Mouse (Mus musculus): ENCODE data around the gene 4921524J17Rik.

4921524J17Rik gene

GRCm38 (mm10) chr8:85441564-85441963 lies 8.9 kb upstream of the 4921524J17Rik start:
- no peak for DNase-seq (ENCODE audit: low spot score in 2 of 2)

GRCm38 (mm10) chr8:85435736-85436135 lies 3.1 kb upstream of the 4921524J17Rik start:
- no peak for DNase-seq (ENCODE audit: low spot score in 2 of 2)

GRCm38 (mm10) chr8:85434817-85435216 lies 2.2 kb upstream of the 4921524J17Rik start:
- DNase-seq (ENCODE audit: low spot score in 2 of 2) = no peak

- no peak for DNase-seq (ENCODE audit: low spot score in 2 of 2)
These were observed 372 bp upstream of the 4921524J17Rik start for GRCm38 (mm10) chr8:85433017-85433393.

- DNase-seq (ENCODE audit: low spot score in 2 of 2) = no peak
These were observed 1.1 kb downstream of the 4921524J17Rik start for GRCm38 (mm10) chr8:85431281-85432167.

- no peak for DNase-seq (ENCODE audit: low spot score in 2 of 2)
These were observed 1.8 kb downstream of the 4921524J17Rik start for GRCm38 (mm10) chr8:85430801-85431200.

- DNase-seq (ENCODE audit: low spot score in 2 of 2) = no peak
These were observed 3.4 kb downstream of the 4921524J17Rik start for GRCm38 (mm10) chr8:85429219-85429618.

GRCm38 (mm10) chr8:85427026-85427425 lies 5.6 kb downstream of the 4921524J17Rik start:
- no peak for DNase-seq (ENCODE audit: low spot score in 2 of 2)

- DNase-seq (ENCODE audit: low spot score in 2 of 2) = no peak
These were observed 11.3 kb downstream of the 4921524J17Rik start for GRCm38 (mm10) chr8:85421329-85421728.

GRCm38 (mm10) chr8:85408526-85408925 lies 24.1 kb downstream of the 4921524J17Rik start:
- DNase-seq (ENCODE audit: low spot score in 2 of 2) = no peak

GRCm38 (mm10) chr8:85408053-85408505 lies 24.6 kb downstream of the 4921524J17Rik start:
- DNase-seq (ENCODE audit: low spot score in 2 of 2) = peak in 1 of 2 experiments; percentile 46

GRCm38 (mm10) chr8:85405961-85406360 lies 26.7 kb downstream of the 4921524J17Rik start:
- no peak for DNase-seq (ENCODE audit: low spot score in 2 of 2)

- DNase-seq (ENCODE audit: low spot score in 2 of 2) = no peak
These were observed 27.2 kb downstream of the 4921524J17Rik start for GRCm38 (mm10) chr8:85405418-85405817.

GRCm38 (mm10) chr8:85398548-85398947 lies 34.1 kb downstream of the 4921524J17Rik start:
- DNase-seq (ENCODE audit: low spot score in 2 of 2) = no peak

- DNase-seq (ENCODE audit: low spot score in 2 of 2) = peak; percentile 59 to 78
These were observed 35.1 kb downstream of the 4921524J17Rik start for GRCm38 (mm10) chr8:85397508-85397907.

GRCm38 (mm10) chr8:85396432-85397079 lies 36.1 kb downstream of the 4921524J17Rik start:
- no peak for DNase-seq (ENCODE audit: low spot score in 2 of 2)

GRCm38 (mm10) chr8:85395681-85396431 lies 36.8 kb downstream of the 4921524J17Rik start:
- no peak for DNase-seq (ENCODE audit: low spot score in 2 of 2)

GRCm38 (mm10) chr8:85395017-85395416 lies 37.6 kb downstream of the 4921524J17Rik start:
- DNase-seq (ENCODE audit: low spot score in 2 of 2) = no peak

- no peak for DNase-seq (ENCODE audit: low spot score in 2 of 2)
These were observed 39.4 kb downstream of the 4921524J17Rik start for GRCm38 (mm10) chr8:85393199-85393598.

GRCm38 (mm10) chr8:85391438-85391837 lies 41.2 kb downstream of the 4921524J17Rik start:
- DNase-seq (ENCODE audit: low spot score in 2 of 2) = no peak

GRCm38 (mm10) chr8:85386205-85386604 lies 46.4 kb downstream of the 4921524J17Rik start, which contains the start of gene Mylk3:
TSS of gene Mylk3 (minus strand) at chr8:85386345.
- DNase-seq (ENCODE audit: low spot score in 2 of 2) = no peak

- peak in 1 of 2 experiments; percentile 36 for DNase-seq (ENCODE audit: low spot score in 2 of 2)
These were observed 50.7 kb downstream of the 4921524J17Rik start for GRCm38 (mm10) chr8:85381926-85382325.
